Mouse (Mus musculus): ENCODE measurements around the gene Gys1.

The Gys1 gene

DNA sequence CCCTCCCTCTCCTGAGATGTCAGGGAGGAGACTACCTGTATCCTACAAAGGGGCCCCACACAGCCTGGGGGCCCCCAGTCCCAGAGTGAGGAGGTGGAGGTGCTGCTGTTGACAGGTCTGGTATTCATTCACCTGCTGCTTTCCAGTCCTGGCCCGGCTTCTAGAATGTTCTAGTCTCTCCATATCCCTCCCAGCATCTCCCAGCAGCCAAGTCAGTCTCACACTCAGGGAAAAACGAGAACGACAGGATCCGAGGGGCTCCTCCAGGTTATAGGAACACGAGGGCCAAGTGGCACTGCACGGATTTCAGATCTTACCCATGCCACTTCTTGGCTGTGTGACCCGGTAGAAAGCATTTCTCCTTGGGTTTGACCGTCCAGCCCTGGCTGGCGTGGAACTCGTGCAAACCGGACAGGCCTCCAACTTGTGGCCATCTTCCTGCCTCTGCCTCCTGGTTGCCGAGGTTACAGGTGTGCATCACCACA is 19.9 kb upstream of the Gys1 start:
- DNase-seq (ENCODE audit: low spot score), result no peak

DNA sequence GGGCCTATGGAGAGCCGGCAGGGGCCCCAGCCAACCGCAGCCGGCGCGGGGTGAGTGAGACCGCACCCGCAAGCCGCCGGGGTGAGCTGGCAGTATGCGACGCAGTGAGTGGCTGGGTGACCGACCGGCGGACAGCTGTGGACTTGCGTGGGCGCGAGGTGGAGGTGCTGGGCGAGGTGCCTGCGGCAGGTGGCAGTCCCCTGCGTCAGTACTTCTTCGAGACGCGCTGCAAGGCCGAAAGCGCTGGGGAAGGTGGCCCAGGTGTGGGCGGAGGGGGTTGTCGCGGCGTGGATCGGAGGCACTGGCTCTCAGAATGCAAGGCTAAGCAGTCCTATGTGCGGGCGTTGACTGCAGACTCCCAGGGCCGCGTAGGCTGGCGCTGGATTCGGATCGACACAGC is 19.0 kb upstream of the Gys1 start:
- DNase-seq (ENCODE audit: low spot score), result no peak

DNA sequence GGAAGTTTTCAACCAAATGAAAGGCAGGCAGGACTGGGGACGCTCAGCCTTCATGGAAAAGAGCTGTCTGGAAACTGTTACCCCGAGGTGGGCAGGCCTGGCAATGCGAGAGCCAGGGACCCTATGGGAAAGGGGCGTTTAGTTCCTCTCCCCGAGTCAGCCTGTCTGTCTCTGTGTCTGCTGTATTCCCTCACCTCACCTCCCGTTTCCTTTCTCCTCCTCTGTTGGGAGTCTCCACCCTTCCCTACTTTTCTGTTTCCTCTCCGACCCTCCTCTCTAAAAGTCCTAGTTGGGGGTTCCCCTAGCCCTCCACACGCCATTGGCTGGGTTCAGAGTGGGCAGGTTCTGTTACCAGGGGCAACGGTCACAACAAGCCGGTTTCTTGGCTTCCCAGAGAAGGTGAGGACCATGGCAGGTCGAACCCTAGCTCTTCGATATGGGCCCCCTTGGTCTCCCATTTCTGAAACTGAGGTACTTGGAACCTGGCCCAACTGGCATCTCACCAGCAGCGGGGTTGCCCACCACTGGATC is 16.6 kb upstream of the Gys1 start:
- no peak for DNase-seq (ENCODE audit: low spot score)

DNA sequence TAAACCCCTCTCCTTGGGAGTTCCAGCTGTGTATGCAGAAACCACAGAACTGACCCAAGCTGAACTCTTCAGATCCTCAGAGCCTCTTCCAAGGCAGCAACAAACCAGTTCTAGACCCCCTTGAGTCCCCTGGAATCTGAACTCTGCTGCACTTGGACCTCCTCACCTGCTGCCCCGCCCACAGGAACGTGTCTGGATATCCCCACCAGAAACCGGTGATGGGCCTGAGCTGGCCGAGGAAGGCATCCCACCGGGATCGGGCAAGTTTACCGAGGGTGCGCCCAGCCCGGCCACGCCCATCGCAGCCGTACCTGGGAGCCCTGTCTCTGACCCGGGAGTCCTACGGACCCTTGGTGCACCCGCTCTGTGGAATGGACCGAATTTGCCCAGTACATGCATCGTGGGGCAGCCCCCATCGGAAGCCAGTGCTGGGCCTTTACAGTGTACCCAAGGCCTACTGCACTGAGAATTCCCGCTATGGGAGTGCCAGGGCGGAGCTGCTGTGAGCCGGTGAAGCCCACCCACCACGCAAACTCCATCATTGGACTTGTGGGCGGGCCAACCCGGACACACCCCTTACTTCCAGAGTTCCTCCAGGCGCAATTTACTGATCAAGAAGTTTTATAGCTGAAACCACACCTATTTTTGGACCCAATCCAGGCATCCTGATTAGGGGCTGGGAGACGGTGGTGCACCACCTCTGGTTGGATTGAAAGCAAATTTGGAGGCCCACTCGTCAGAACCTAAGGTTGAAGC is 14.6 kb upstream of the Gys1 start:
- DNase-seq (ENCODE audit: low spot score), result no peak

DNA sequence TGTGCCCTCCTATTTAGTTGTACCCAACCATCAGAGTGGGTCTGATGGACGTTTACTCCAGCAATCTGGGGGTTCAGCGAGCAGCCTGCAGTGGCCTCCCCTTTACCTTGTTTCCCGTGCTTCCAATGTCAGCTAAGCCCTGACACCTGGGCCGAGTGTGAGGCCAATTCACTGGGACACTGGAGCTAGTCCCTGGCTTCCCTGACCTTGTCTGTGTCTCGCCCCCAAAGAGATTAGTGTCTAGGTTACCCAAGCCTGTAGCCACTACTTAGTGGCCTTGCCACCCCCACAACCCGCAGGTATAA is 14.1 kb upstream of the Gys1 start, which contains the start of gene Lhb:
Lhb (plus strand) TSS at position 206 of the 305 bp plus-strand sequence.
- no peak for DNase-seq (ENCODE audit: low spot score)

DNA sequence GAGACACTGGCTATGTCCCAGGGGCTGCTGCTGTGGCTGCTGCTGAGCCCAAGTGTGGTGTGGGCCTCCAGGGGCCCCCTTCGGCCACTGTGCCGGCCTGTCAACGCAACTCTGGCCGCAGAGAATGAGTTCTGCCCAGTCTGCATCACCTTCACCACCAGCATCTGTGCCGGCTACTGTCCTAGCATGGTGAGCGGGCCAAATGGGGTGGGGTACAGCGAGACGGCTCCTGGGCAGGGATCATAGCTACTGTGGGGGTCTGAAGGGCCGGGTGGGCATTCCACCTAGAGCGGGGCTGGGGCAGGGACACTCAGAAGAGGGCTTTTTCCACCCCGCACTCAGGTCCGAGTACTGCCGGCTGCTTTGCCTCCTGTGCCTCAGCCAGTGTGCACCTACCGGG is 13.4 kb upstream of the Gys1 start:
- no peak for DNase-seq (ENCODE audit: low spot score)

DNA sequence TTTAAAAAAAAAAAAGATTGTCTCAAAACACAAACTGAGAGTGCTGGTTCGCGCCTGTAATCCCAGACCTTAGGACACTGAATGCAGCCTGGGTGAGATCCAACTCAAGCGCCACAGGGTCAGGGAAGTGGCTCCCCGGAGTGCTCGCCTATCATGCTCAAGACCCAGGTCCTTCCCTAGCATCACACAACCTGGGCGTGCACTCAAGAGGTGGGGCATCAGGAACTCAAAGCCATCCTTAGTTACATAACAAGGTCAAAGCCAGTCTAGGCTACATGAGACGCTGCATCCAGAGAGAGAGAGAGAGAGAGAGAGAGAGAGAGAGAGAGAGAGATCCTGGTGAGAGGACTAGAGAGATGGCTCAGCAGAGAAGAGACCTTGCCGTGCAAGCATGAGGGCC is 8.1 kb upstream of the Gys1 start:
- no peak for DNase-seq (ENCODE audit: low spot score)

DNA sequence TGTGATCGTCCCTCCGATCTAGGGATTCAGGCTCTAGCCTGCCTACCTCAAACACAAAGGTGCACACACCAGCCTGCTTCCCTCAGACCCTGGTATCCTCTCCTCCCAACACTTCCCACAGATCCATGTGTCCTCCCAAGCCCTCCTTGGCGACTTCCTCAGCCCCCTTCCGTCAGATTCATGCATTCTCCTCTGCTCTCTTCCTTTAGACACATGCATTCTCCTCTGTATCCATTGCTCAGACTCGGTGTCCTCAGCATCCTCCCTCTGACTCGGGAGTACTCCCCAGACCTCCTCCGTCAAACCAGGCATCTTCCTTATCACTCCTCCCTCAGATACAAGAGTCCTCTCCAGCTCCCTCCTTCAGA is 825 bp upstream of the Gys1 start:
- DNase-seq (ENCODE audit: low spot score), result no peak

DNA sequence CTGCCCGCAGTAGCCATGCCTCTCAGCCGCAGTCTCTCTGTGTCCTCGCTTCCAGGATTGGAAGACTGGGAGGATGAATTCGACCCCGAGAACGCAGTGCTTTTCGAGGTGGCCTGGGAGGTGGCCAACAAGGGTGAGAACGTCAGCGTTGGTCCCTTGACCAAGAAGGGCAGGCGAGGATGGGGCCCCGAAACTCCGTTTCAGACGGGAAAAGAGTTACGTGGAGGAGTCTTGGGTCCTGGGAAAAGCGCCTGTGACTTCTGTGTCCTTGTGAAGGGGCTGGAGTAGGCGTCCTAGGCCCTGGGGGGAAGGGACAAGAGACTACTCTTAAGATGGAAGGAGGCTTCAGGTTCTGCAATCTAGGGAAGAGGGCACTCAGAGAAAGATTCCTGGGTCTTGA is 394 bp downstream of the Gys1 start:
- DNase-seq (ENCODE audit: low spot score), result no peak

DNA sequence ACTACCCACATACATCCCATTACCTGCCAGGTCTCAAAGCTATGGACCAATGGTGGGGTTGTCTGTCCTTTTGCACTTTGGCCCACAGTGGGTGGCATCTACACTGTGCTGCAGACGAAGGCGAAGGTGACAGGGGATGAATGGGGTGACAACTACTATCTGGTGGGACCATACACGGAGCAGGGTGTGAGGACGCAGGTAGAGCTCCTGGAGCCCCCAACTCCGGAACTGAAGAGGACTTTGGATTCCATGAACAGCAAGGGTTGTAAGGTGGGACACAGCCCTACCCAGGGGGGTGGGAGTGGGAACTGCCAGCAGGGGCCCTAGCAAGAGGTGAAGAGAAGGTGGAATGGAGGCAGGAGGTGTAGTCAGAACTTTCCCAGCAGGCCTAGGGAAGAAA is 1.8 kb downstream of the Gys1 start:
- DNase-seq (ENCODE audit: low spot score), result no peak

DNA sequence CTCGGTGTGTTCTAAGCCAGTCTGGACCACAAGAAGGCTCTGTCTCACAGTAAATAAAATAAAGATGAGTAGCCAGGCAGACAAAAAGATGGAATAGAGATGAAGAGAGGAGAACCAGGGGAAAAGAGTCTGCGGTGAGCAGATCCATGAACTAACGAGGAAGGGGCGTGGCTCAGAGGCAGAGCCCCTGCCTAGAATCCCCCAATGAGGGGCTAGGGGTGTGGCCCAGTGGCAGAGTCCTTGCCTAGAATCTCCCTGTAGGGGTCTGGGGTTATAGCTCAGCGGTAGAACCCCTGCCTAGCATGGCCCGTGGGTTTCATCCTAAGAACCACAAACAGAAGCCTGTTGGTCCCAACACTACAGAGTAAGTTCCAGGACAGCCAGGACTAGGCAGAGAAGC is 2.4 kb downstream of the Gys1 start:
- DNase-seq (ENCODE audit: low spot score), result no peak

DNA sequence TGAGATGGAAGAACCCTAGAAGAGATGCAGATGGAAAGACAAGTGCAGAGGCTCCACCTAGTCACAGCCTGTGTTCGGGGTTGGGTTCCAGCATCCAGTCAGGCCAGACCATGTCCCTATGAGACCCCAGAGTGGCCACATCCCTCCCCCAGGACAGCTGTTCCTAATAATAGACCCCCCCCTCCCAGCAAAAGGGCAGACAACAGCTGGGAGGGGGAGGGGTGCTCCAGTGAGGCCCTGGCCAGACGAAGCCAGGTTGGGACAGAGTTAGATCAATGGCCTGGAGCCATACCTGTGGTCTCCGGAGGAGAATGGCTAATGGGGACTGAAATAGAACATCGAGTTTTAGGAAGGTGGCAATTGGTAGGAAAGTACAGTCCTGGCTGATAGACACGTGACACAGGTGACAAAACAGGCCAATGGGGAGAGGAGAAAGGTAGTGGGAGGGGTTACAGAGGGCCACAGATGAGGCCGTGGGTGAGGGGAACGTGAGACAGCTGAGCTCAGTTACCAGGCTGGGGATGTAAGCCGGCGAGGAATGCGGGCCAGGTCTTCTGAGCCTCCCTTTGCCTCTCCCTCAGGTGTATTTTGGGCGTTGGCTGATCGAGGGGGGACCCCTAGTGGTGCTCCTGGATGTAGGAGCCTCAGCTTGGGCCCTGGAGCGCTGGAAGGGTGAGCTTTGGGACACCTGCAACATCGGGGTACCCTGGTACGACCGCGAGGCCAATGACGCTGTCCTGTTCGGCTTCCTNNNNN is 3.1 kb downstream of the Gys1 start, which contains the start of gene Ruvbl2:
Ruvbl2 (minus strand) TSS at position 576 of the 756 bp plus-strand sequence.
- no peak for DNase-seq (ENCODE audit: low spot score)

DNA sequence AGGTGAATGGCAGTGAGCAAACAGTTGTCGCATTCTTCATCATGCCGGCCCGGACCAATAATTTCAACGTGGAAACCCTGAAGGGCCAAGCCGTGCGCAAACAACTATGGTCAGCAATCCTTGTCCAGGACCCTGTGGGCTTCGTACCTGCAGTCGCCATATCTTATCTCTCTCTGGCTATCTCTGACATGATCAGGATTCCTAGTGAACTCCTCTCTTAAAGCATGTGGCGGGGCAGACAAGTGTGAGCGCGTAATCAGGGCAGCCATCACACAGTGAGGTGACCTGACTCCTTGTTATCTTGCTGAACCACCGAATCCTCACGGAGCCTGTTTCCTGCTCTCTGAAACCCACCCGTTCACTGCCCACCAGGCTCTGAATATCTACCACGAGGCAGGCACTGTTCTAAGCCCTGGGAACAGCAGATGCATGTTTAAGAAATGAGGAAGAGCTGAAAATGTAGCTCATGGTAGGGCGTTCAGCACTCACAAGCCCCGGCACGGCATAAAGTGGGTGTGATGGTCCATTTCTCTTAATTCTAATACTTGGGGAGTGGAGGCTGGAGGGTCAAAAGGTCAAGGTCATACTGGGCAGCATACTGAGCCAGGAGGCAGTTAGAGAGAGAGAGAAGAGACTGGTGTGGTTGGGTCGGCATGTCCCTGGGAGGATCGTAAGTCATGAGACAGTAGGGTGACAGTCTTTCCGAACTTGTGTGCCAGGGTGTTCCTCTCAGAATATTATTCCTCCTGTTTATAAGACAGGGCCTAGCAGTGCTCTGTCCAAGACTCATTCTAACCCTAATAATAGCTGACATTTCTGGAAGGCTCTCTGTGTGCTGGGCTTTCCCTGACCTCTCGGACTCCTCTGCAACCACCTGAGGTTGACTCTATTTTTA is 9.1 kb downstream of the Gys1 start:
- no peak for DNase-seq (ENCODE audit: low spot score)

DNA sequence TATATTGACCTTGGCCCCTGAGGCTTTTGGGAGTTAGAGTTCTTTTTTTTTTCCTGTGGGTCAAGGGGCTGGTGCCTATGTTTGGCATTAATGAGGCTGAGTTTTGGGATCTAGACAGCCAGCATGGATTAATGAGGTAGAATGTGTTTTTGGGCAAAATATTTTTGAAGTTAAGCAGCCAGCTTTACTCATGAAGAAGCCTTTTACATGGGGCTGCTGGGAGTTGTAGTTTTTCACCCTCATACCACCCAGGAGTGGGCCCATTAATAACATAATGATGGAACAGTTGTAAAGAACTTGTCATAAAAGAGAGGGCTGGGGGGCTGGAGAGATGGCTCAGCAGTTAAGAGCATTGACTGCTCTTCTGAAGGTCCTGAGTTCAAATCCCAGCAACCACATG is 11.9 kb downstream of the Gys1 start:
- DNase-seq (ENCODE audit: low spot score), result no peak

DNA sequence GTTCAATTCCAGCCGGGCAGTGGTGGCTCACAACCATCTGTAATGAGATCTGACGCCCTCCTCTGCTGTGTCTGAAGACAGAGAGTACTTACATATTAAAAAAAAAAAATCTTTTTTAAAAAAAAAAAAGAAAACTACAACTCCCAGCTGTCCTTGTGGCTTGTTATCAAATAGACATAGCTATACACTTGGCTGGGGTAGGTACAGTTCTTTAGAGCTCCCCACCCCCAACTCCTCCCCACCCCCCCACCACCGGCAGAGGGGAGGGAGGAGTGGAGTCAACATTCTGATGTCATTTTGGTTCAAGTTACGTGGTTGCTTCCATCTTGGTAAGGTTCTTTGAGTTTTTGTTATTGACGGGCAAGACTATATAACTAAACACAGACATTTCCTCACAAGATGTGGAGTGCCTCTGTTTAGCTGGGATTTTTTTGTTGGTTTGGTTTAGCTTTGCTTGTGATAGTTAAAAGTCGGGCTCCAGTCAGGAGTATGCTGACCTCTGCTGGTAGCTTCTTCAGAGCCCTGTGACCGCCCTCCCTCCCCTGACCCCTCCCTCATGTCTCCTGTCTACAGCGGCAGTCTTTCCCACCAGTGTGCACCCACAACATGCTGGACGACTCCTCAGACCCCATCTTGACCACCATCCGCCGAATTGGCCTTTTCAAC is 12.8 kb downstream of the Gys1 start:
- DNase-seq (ENCODE audit: low spot score), result no peak

DNA sequence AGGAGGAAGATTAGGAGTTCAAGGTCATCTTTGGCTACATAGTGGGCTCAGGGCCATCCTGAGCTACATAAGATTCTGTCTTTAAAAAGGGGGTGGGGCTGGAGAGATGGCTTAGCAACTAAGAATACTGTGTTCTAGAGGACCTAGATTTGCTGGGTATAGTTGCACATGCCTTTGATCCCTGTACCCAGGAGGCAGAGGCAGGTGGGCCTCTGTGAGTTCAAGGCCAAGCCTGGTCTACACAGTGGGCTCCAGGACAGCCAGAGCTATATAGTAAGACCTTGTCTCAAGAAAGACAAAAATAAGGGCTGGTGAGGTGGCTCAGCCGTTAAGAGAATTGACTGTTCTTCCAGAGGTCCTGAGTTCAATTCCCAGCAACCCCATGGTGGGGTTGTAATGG is 15.3 kb downstream of the Gys1 start:
- DNase-seq (ENCODE audit: low spot score), result no peak

DNA sequence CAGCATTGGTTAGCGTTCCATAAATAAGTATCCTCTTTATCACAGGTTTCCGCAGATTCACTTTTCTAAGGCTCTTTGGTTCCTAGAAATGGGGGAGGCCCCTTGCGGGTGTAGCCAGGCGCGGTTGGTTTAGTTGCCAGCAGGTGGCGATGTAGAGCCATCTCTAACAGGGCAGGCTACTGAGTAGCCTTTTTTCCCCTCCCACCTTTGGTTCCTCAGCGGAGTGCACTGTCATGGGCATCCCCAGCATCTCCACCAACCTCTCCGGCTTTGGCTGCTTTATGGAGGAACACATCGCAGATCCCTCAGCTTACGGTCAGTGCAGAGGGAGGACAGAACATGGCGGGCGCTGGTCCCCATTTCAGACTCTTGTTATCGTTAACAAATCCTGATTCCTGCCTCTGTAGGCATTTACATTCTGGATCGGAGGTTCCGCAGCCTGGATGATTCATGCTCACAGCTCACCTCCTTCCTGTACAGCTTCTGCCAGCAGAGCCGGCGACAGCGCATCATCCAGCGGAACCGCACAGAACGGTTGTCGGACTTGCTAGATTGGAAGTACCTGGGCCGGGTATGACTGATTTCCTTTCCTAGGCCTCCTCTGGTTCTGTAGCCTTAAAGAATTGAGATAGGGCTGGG is 16.8 kb downstream of the Gys1 start:
- DNase-seq (ENCODE audit: low spot score), result peak; percentile 86

DNA sequence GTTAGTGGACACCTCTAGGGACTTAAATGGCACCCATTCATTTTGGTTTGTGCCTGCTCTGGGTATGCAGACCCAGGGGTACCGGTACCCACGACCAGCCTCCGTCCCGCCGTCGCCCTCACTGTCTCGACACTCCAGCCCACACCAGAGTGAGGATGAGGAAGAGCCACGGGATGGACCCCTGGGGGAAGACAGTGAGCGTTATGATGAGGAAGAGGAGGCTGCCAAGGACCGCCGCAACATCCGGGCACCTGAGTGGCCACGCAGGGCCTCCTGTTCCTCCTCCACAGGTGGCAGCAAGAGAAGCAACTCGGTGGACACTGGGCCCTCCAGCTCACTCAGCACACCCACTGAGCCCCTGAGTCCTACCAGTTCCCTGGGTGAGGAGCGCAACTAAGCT is 20.3 kb downstream of the Gys1 start:
- DNase-seq (ENCODE audit: low spot score), result no peak

DNA sequence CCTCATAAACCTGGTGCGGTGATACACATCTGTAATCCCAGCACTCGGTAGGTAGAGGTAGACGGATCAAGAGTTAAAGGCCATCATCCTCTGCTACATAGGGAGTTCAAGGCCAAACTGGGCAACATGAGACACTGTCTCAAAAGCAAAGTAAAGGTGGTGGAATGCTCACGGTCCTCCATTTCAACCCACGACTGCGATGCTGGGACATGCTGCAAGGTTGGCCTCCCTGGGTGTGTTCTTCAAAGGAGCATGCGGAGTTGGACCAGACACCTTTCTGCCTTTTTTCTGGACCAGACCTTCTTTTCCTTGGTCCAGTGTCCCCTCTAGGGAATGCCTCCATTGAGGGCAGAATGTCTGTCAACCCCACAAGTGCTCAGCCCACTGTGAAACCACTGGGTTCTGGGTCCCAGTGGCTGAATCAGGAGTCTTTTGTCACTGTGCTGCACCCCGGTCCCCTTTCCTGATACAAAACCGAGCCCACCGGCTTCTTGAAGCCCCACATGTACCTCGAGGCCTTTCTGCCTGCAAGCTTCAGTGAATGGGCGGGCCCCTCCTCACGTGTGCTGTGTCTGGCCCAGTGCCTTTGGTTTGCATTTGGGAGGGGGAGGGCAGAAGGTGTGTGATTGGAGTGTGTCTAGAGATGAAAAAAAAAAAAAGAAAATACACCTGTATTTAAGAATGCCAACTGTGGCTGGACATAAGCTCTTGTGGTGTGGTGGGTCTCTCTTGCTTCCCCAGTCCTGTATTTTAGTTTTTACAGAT is 21.5 kb downstream of the Gys1 start:
- no peak for DNase-seq (ENCODE audit: low spot score)

DNA sequence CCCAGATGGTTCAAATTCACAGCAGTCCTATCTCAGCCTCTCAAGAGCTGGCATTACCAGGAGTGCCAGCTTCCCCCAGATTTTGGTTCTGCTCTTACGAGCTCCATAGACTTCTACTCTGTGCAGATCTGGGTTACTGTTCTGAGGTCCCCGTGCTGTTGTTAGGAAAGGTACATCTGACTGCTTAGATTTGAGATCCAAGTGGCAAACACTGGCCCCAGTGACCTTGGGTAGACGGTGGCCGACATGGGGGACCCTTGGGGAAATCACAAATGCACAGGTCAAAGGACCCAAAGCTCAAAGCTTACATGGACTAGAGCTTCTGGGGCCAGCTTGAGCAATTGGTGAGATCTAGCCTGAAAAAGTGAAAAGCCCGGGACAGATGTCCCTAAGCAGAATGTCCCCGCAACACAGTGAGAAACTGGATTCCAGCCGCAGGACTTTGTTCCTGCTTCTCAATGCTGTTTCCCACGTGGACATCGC is 22.1 kb downstream of the Gys1 start:
- DNase-seq (ENCODE audit: low spot score), result no peak
